Mouse (Mus musculus): ENCODE data around the gene Ube2d2b.

DNA sequence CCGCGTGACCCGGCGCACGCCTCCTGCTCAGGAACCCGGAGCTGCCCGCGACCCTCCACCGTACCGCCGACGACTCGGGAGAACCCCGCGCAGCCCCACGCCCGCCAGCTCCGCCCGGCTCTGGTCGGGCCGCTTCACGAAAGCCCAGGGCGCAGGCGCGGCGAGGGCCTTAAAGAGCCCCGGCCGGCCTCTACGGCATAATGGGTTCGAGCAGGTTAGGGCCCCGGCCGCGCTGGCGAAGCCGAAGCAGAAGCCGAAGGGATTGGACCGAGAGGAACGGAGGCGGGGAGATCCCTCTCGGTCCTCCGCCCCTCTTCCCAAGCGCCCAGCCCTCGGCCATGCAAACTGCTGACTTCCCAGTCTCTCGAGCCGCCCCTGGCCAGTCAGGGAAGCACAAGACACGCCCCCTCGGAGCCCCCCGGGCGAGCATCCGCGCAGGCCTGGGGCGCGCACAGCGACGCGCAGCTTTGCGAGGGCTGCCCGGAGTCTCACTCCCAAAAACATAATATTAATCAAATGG lies 39.1 kb downstream of the Ube2d2b start:
- TF ChIP-seq CTCF (IDR thresholded peaks at IDR 0.05; ENCODE audit: low read depth) (peak; percentile 30), EP300 (optimal IDR thresholded peaks at IDR 0.05) (no peak)

Data from stomach, postnatal 0 days (tissue).